Mouse (Mus musculus) bone marrow, adult 2 months (tissue): ENCODE results near the gene Gabpb2. TPM values are rescaled to one million over a fixed set of nuclear protein-coding genes. Genes with fewer than 3 reads are reported as not detected.

Experiments
- H3K27ac ChIP-seq: fragments of 200-500 bp; 2 replicates; pipeline ENCODE4 v1.5.1; 2012; ENCODE audit warnings: low read depth, mild to moderate bottlenecking, control low read depth, inconsistent platforms, low read length; ENCODE audit not compliant: control insufficient read depth, poor library complexity, insufficient read depth
- H3K4me1 ChIP-seq: fragments of 200-500 bp; 2 replicates; pipeline ENCODE4 v1.6.1; 2011; ENCODE audit warnings: low read length; ENCODE audit not compliant: control insufficient read depth, insufficient read depth
- H3K4me3 ChIP-seq: fragments of 200-500 bp; replicated peaks from 2 replicates; pipeline ENCODE3; 2011; ENCODE audit warnings: mild to moderate bottlenecking, low read depth, low read length, control low read depth; ENCODE audit not compliant: control insufficient read depth
- CTCF ChIP-seq: fragments of 200-500 bp; IDR thresholded peaks from 2 replicates; pipeline ENCODE4 v1.5.1; 2011; ENCODE audit warnings: low read length, control low read depth; ENCODE audit not compliant: control insufficient read depth, insufficient read depth
- POLR2A ChIP-seq: fragments of 200-500 bp; IDR thresholded peaks from 2 replicates; pipeline ENCODE4 v1.6.1; 2011; ENCODE audit warnings: low read depth, mild to moderate bottlenecking, control low read depth, low read length, borderline replicate concordance; ENCODE audit not compliant: control insufficient read depth
- WGBS: fragments of 180-500 bp; shearing (Covaris S2); methylation state at CpG from one replicate; pipeline ENCODE4 v1.1.7; 2018; 5-methylcytosine and 5-hydroxymethylcytosine counted together
- polyA plus RNA-seq: library from polyadenylated mRNA; stranded (reverse); fragments of >200 nt; gene quantifications from 2 replicates; pipeline ENCODE4 v1.2.4, GENCODE M21; 2011; ENCODE audit warnings: low replicate concordance; ENCODE audit not compliant: missing spikeins, insufficient read depth, insufficient read length

The Gabpb2 gene
- polyA plus RNA-seq: 28.4 and 28.5 TPM in 2 replicates

DNA sequence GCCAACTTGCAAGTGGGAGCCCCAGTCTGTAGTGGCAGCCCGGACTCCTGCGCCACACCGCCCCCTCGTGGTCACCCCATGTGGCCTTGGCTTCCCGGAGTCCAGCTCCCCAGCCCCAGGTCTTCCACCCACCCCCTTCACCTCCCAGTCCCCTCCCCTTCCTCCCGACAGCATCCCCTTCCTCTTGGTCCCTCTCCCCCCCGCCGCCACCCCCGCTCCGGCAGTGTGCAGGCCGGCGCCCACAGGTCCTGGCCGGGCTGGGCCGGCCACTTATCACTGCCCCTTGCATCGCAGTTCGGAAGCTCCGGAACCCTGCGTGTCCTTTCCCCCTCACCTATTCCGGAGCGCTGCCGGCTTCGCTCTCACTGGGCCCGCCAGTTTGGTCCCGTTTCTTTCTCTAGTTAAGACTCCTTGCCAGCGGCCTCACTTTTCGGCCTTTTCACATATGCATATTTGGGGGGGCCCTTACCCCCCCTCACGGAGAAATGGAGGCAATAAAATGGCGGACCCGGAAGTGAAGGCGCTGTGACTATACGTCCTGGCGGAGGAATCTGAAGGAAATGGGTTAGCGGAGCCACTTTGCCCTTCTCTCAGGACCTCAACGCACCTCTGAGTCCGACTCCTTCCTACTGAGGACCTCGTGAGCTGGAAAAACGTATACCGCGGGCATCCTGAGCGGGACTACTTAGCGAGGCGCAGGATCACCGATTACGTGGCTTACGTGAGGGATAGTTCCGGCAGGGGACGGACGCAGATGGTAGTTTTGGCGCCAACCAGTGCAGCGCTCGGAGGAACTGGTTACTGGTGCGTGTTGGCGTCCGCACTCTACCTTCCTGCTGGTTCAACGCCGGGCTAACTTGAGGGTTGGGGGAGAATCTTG is at the start of gene Gabpb2:
Gabpb2 (minus strand) TSS at position 662 of the 880 bp plus-strand sequence.
- peak; percentile 93 for TF ChIP-seq POLR2A
- peak; percentile 91 for TF ChIP-seq CTCF
- H3K27ac ChIP-seq: peak within 1 kb of the TSS; percentile 95
- peak within 1 kb of the TSS; percentile 80 for H3K4me3 ChIP-seq
- under 1% methylated on average over 56 of the region's 56 CpGs for WGBS
- H3K4me1 ChIP-seq: no peaks in the 10 kb centered on the region

DNA sequence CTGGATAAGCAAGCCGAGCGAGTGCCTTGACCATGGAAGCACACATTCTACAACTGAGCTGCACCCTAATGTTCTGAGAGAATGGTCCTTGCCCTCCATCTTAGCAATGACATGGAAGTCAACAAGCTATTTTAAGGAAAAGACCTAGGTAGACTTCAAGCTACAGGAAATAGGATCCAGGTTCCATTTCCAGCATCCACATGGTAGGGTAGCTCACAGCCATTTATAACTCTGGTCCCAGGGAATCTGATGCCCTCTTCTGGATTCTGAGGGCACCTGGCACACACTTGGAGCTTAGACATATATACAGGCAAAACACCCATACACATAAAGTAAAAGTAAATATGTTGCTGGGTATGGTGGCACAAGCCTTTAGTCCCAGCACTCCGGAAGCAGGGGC is 48.3 kb upstream of the Gabpb2 start:
- 93% methylated on average over 3 of the region's 3 CpGs for WGBS
- Histone ChIP-seq H3K27ac (no peak overlapping the region), H3K4me1 (peaks cover 2% of the 10 kb centered on the region), H3K4me3 (no peak overlapping the region)
- TF ChIP-seq CTCF (no peak), POLR2A (no peak)

DNA sequence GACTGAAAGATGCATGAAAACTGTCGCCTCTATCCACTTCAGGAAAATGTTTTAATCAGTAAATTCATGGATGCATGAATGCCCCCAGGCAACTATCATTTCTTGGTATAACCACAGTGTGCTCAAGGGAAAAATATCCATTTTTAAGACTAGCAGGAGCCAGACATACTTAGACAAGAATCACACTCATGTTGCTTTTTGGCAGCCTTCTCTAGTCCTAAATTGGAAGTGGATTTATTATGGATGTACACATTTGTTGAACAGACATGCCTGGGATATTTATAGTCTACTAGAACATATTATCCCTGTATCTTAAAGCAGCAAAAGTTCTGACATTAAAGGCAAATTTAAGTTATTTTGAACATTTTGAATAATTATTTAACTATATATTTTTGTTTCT is 47.0 kb upstream of the Gabpb2 start:
- peaks cover 2% of the 10 kb centered on the region for H3K4me1 ChIP-seq
- no peak overlapping the region for H3K27ac ChIP-seq
- H3K4me3 ChIP-seq: no peak overlapping the region
- TF ChIP-seq CTCF (no peak), POLR2A (no peak)
- 83% methylated on average over 1 of the region's 1 CpGs for WGBS

DNA sequence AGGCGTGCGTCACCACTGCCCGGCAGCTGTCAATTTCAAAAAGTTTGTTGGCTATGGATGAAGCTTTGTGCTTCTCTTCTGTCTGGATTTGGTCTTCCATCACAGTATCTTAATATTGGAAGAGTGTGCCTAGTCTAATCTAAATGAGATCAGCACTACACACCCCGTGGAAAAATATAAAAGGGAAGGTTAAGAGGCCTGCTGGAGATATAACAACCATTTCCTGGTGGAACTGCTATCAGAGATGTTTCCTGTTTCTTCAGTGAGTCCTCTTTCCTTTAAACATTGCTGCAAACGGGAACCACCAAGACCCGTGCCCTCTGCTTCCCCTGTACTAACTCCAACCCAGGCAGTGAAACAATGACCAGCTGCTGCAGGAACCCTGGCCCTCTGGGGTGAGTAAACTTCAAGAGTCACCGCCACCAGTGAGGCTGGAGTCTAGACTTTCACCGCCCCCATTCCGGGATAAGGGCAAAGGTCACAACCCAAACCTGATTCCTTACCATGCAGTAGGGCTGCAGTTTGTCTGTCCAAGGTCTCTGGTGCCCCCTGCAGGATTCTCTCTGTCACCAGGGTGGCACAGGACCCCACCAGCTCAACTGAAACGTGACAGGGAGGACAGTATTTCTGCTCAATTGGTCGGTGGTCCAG is 45.5 kb upstream of the Gabpb2 start:
- 29% methylated on average over 11 of the region's 11 CpGs for WGBS
- Histone ChIP-seq H3K4me3 (no peak overlapping the region), H3K4me1 (peaks cover 2% of the 10 kb centered on the region), H3K27ac (no peak overlapping the region)
- peak; percentile 92 for TF ChIP-seq CTCF
- no peak for TF ChIP-seq POLR2A

DNA sequence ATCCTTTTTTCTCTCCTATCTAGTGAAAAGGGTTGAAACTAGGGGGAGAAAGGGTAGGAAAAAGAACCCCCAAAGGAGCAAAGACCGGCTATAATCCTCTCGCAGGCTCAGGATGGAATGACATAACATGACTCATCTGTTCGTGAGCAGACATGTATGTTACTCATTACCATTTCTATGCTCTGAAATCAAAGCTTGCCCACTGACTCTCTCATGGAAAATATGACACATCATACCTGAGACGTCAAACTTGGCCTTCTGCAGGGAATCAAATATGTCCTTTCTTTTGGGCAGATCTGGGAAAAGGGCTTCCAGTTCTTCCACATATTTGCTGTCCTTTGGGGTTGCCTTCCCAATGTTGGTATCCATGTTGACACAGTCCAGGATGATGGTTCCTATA is 44.3 kb upstream of the Gabpb2 start:
- Histone ChIP-seq H3K27ac (no peak overlapping the region), H3K4me1 (peaks cover 2% of the 10 kb centered on the region), H3K4me3 (no peak overlapping the region)
- no peak for TF ChIP-seq CTCF
- no peak for TF ChIP-seq POLR2A
- 87% methylated on average over 4 of the region's 4 CpGs for WGBS

- H3K4me1 ChIP-seq: no peaks in the 10 kb centered on the region
- WGBS: 86% methylated on average over 5 of the region's 5 CpGs
- no peak overlapping the region for H3K27ac ChIP-seq
- no peak overlapping the region for H3K4me3 ChIP-seq
- TF ChIP-seq CTCF (no peak), POLR2A (no peak)
Measured at GRCm38 (mm10) chr3:95256931-95257330, 39.2 kb upstream of the Gabpb2 start.

DNA sequence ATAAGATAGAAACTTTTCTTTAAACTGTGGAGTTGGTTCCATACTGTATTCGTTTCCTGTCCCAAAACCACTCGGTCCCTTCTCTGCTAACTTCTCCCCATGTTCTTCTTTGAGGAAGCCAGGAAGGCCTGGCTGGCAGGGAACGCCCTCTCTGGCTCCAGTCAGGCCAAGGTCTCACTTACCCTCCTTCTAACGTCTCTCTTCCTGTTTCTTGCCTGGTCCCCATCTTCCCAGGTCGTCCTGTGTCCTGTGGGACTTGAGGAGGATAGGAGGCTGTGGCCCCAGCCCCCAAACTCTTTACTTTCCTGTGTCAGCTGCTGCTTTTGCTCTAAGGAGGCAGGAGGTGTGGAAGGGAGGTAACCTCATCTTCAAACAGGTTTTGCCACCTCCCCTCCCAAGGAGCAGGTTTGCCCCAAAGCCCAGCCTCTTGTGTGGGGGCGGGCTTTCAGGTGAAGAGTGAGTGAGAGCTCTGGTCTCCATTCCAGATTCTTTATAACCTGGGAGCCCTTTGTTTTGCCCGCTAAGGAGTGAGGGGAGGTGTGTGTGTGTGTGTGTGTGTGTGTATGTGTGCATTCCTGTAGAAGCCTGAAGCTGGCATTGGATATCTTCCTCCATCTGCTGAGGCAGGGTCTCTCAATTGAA is 33.2 kb upstream of the Gabpb2 start, which contains the start of gene Bnipl:
Bnipl (minus strand) TSS at position 411 of the 642 bp plus-strand sequence.
- TF ChIP-seq CTCF (no peak), POLR2A (no peak)
- no peaks in the 10 kb centered on the region; the same call in none of the 2 replicates for H3K4me1 ChIP-seq
- H3K4me3 ChIP-seq: no peak within 1 kb of the TSS
- WGBS: 51% methylated on average over 7 of the region's 7 CpGs
- H3K27ac ChIP-seq: no peak within 1 kb of the TSS

DNA sequence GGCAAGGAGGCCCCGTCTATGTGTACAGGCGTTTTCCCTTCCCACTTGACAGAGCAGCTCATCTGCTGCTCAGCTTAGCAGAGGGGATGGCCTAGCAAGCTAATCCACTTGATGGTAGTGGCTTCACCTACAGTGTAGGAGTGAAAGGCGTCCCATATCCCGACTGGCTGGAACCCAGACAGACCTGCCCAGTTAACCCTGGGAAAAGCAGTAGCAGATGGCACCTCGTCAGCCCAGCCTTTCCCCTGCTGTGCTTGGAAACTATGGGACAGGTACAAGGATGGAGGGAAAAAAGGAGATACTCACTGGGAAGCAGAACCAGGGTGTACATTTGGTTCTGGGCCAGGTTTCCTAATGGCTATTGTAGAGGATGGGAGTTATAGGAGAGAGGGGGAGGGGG is 32.6 kb upstream of the Gabpb2 start:
- no peak overlapping the region for H3K27ac ChIP-seq
- TF ChIP-seq POLR2A (no peak), CTCF (no peak)
- 86% methylated on average over 5 of the region's 5 CpGs for WGBS
- no peaks in the 10 kb centered on the region; the same call in none of the 2 replicates for H3K4me1 ChIP-seq
- H3K4me3 ChIP-seq: no peak overlapping the region
